ENCODE assay signal across 19 mouse cellular contexts in the genomic region with DNA sequence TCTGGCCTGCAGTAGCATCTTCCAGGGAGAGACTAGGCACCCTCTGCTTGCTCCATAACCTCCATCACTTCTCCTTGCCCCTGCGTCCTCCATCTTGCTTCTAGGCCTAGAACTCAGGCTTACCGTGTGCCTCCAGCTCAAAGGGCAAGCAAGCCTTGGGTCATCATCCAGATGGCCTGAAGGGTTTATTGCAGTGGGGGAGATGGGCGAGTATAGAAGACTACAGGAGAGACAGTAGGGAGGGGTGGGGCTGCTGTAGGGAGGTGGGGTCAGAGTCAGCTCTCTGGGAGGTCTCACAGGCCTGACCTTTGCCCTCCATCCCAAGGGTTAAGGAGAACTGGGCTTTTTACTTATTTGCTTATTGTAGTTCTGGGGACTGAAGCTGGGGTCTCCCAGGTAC.
"Had no signal": no experiment of that assay in that cellular context is flagged by ENCODE, and none has a peak within 500 bp of the region (broad histone marks: within the 10 kb centered on the region; RNA-seq: fewer than 3 reads in every experiment).

No protein-coding gene starts in this region.

- H3K4me3 ChIP-seq: layer of hippocampus, adult 2 months; limb, embryonic 10.5 days; limb, embryonic 13.5 days; liver, embryonic 13.5 days; neural tube, embryonic 12.5 days; neural tube, embryonic 15.5 days had no signal

- H3K27ac ChIP-seq: kidney, postnatal 0 days; layer of hippocampus, adult 2 months; limb, embryonic 10.5 days; limb, embryonic 13.5 days; liver, embryonic 13.5 days; neural tube, embryonic 12.5 days; neural tube, embryonic 15.5 days; stomach, postnatal 0 days had no signal

- H3K4me2 ChIP-seq: limb, embryonic 13.5 days; liver, embryonic 13.5 days; midbrain, embryonic 11.5 days; neural tube, embryonic 12.5 days; neural tube, embryonic 15.5 days had no signal

- H3K27me3 ChIP-seq: limb, embryonic 13.5 days; neural tube, embryonic 12.5 days; neural tube, embryonic 15.5 days had no signal

- DNase-seq: kidney, postnatal 25 days; layer of hippocampus, adult 9-11 months; liver, embryonic 13.5 days; lung, adult 2 months; lung, postnatal 14 days; midbrain, embryonic 14.5 days; retina, postnatal 1 day; right cerebral cortex, postnatal 4 days; thymus, adult 2 months; thymus, postnatal 14 days; thymus, postnatal 4 days had no signal

- H3K36me3 ChIP-seq: limb, embryonic 10.5 days; limb, embryonic 13.5 days; liver, embryonic 13.5 days; neural tube, embryonic 12.5 days; neural tube, embryonic 15.5 days had no signal

- H3K9me3 ChIP-seq: limb, embryonic 10.5 days; limb, embryonic 13.5 days; liver, embryonic 13.5 days; neural tube, embryonic 12.5 days; neural tube, embryonic 15.5 days had no signal

- H3K9ac ChIP-seq: limb, embryonic 13.5 days; liver, embryonic 13.5 days; neural tube, embryonic 12.5 days; neural tube, embryonic 15.5 days had no signal
